Mouse (Mus musculus) MEL (cell line): Measurements from ENCODE around the gene Tmem231.

Experiments
- CTCF ChIP-seq, 3 experiments: IDR thresholded peaks in 2 of 3; conservative IDR thresholded peaks in 1 of 3; 2 replicates each; pipeline ENCODE4 v1.5.1; 2011 to 2012; ENCODE audit warnings: low read length in 3 of 3, low read depth in 2 of 3, mild to moderate bottlenecking in 2 of 3, improper control_type of control experiment in 1 of 3, inconsistent platforms in 1 of 3, mixed read lengths in 1 of 3, moderate library complexity in 1 of 3; ENCODE audit not compliant: control insufficient read depth in 1 of 3, insufficient read depth in 1 of 3, poor library complexity in 1 of 3, severe bottlenecking in 1 of 3
- GABPA ChIP-seq: IDR thresholded peaks from 2 replicates; pipeline ENCODE4 v1.6.1; 2012; ENCODE audit warnings: low read depth, mild to moderate bottlenecking, inconsistent platforms, low read length, improper control_type of control experiment, moderate library complexity
- POLR2A ChIP-seq, 2 experiments: IDR thresholded peaks; 2 replicates each; pipeline ENCODE4 v1.6.1; 2011 to 2012; ENCODE audit warnings: low read length in 2 of 2, mild to moderate bottlenecking in 2 of 2, control low read depth in 1 of 2, improper control_type of control experiment in 1 of 2, low read depth in 1 of 2, moderate library complexity in 1 of 2; ENCODE audit not compliant: control insufficient read depth in 1 of 2, insufficient read depth in 1 of 2, poor library complexity in 1 of 2
- SIN3A ChIP-seq: IDR thresholded peaks from 2 replicates; pipeline ENCODE4 v1.6.1; 2012; ENCODE audit warnings: low read length, improper control_type of control experiment, inconsistent platforms

DNA sequence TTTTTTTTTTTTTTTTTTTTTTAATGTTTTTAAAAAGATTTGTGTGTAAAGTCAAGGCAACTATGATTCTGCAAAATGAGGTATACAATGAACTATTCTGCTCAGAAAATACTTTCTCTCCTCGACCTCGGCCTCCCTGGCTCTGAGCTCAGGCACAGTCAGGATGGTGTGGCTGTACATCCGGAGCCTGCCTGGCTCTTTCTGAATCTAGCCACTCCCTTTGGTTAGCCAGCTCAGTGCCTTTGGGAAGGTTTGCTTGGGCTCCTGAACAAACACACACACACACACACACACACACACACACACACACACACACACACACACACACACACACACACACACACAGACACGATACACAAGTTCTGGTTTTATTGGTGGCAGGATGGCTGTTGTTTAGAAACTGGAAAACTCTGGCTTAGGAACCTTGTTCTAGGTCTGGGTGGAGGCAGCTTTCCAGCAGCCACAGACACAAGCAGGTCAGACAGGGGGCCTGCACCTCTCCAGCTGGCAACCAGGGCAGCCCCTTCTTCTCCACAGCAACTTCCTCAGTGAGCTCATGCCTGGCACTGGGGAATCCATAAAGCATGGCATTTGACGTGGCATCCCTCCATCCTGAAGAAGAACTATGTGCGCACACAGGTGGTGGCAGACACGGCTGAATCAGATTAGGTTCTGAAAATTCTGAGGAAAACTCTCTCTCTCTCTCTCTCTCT is 31.3 kb upstream of the Tmem231 start:
- TF ChIP-seq POLR2A (IDR thresholded peaks at IDR 0.05; ENCODE audit: control insufficient read depth in 1 of 2, insufficient read depth in 1 of 2, low read depth in 1 of 2, low read length in 2 of 2, poor library complexity in 1 of 2) (no peak), GABPA (no peak), CTCF (IDR thresholded peaks at IDR 0.05 in 2 of 3, conservative IDR thresholded peaks at IDR 0.05 in 1 of 3; ENCODE audit: control insufficient read depth in 1 of 3, insufficient read depth in 1 of 3, low read depth in 2 of 3, low read length in 3 of 3, poor library complexity in 1 of 3, severe bottlenecking in 1 of 3) (no peak), SIN3A (no peak)
